Mouse (Mus musculus): ENCODE measurements at regions not wholly inside any gene's neighbourhood (a gene's known extent, or its start where the extent isn't known, plus 50 kb on each side); places are given as distances from the start of the nearest gene placed in this dataset.
A peak's percentile ranks its signal among the peaks of the same experiment; 100 is the strongest.

DNA sequence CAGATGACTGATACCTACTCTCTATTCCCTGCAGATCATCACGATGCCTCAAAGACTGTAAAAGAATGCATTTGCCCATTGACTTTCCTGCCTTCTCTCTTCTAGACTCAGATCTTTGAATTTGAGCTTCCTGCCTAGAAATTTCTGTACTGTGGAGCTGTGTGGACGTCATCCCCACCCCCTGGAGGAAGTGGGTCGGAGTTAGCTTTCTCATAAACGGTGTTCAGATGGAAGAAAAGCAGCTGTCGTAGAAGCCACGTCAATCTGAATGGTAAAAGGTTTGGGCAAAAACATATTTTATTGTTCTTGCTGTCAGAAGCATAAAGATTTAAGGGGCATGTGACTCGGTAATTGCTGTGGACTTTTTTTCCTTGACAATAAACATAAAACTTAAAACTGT is 154.6 kb upstream of the Mvb12b start:
- DNase-seq (ENCODE audit: low spot score in 2 of 2), result no peak

DNA sequence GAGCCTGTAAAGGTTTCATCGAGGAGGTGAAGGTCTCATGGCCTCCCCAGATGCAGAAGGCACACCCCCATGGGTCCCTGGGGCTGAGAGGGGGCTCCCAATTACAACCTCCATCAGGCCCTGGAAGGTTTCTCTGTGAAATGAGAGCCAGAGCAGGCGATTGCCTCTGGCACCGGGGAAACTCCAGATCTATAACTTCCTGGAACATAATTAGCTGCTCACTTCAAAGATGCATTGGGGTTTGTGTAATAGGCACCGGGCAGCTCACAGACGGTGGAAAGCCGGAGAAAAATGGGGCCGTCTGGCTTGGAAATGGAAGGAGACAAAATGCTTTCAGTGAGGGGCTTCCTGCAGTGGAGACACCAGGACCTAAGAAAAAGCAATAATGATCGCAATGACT is 151.2 kb upstream of the Mvb12b start:
- DNase-seq (ENCODE audit: low spot score in 2 of 2), result no peak

DNA sequence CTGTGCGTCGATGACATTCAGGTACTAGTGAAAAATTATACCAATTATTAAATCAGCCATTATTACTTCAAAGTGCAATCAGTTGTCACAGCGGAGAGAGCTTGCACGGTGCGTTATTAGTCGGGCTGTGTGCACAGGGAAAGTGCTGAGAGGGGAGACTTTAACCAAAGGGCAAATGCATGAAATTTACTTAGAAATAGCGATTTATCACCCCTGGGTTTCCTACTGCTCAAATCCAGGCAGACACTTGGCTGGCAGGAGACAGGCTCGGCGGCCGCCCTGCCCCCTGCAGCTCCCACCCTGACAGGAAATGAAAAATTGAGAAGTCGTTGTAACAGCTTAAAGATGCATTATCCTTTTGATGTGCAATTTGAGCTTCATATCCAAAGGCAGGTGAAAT is 145.5 kb upstream of the Mvb12b start:
- DNase-seq (ENCODE audit: low spot score in 2 of 2), result no peak

DNA sequence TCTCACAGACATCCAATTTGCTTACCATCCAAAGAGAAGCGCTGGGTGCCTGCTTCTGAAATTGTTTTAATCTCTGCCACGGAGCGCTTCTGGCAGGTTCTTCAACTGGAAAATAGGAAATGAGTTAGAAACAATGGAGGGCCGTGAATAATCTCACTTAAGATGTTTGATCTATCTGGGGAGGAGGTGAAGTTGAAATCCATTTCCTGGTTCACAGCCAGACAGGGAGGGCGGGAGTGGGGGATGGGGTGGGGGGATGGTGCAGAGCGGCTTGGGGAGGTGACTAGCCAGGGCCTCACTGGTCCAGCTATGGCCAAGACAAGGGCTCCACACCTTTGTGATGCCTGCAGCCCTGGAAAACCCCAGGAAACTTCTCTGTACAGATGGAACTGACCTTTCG is 143.7 kb upstream of the Mvb12b start:
- DNase-seq (ENCODE audit: low spot score in 2 of 2), result no peak

DNA sequence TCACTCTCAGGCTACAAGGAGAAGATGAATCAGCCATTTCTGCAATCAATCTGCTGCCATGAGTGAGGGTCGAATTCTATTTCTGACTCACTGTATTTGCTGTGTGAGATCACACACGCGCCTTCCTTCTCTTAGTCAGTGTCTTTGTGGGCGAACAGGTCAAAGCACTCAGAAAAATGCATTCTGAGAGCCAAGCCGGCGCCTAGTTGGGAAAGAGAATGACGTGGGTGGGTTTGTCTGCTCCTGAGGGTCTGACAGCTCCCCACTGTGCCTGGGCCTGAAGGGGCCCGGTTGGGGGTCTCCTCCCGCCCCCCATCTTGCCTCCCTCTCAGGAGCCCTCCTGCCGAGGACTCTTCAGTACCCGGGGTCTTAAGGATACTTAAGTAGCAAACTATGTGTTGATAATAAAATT is 143.3 kb upstream of the Mvb12b start:
- DNase-seq (ENCODE audit: low spot score in 2 of 2), result no peak

DNA sequence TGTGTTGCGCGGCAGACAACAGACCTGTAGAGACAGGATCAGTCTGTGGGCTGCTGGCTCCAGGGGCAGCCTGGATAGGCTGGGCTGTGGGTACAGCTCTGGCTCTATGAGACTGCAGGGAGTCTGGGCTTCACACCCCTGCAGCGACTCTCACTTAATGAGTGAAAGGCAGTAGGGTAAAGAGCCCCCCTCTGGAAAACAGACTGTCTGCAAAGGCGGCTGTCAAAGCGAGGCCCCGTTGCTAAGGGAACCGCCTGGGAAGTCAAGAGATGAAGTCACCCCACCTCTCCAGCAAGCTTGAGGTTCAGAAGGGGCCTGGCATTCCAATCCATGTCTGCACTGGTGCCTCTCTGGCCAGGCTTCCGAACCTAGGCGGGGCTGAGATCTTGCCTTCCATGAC is 139.7 kb upstream of the Mvb12b start:
- DNase-seq (ENCODE audit: low spot score in 2 of 2), result no peak

DNA sequence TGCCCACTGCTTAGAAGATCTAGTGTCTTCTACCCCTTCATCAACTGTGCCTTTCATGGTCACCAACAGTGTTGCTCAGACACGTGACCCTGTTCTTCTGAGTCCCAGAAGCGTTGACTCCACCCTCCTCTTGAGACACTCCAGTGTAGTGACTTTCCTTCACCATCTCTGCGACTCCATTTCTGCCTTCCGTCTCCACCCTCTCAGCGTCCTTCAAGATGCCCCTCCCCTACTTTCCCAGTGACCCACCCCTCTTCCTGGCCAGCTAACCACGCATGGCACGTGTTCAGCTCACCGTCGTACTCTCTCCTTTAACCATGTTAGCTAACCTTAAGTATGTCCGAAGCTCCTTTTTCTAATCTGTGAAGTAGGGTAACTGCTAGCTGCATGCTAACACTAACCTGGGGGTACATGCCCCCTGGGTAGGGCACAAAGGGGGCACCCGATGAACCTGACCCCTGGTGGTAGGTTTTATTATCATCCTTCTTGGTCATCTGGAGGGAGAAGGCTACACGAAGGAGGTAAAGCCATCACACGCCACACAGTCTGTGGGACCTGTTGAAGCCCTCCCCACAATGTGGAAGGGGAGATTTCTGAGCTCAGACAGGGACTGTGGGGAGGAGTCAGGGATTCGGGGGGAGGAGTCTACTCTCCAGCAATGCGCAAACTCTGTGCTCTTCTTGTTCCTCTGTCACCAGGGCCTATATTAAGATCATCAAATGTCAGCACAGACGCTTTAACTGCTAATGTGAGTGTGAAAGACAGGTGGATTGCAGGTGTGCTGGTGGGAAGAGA is 139.0 kb upstream of the Mvb12b start:
- no peak for DNase-seq (ENCODE audit: low spot score in 2 of 2)

DNA sequence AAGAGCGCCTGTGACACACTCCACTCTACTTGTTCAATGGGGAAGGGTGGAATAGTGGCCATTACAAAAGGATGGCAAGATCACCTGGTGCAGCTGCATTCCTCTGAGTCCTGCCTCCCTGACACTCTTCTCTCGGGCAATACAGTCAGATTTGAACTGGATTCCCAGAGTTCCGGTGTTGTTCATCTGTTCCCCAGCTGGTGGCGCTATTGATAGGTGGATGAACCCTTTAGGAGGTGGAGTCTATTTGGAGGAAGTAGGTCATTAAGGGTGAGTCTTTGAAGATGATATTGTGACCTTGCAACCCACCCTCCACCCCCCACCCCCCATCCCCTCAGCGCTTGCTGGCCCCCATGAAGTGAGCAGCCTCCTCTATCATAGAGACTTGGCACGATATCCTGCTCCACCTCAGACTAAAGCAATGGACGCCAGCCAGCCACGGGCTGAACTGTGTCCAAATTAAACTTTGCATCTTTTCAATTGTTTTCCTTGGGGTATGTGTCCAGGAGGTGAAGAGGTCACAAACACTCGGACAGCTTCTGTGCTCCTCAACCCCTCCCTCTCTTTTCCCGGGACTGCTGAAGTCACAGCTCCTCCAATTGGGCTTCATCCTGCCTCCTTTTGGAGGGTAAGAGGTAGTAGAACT is 138.1 kb upstream of the Mvb12b start:
- no peak for DNase-seq (ENCODE audit: low spot score in 2 of 2)

DNA sequence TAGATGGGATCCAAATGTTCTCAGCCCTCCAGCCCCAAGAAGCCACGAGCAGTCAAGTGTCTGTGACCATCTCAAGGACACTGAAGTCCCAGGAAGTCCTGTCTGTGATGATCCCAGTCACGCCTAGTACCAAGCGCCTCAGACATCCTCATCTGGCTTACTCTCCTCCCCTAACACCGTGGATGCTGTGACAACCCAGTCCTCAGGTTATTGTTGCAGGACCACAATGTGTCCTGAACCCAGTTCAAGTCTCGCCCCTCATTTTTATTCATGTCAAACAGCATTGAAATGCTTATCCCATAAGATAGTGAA is 129.4 kb upstream of the Mvb12b start:
- no peak for DNase-seq (ENCODE audit: low spot score in 2 of 2)

DNA sequence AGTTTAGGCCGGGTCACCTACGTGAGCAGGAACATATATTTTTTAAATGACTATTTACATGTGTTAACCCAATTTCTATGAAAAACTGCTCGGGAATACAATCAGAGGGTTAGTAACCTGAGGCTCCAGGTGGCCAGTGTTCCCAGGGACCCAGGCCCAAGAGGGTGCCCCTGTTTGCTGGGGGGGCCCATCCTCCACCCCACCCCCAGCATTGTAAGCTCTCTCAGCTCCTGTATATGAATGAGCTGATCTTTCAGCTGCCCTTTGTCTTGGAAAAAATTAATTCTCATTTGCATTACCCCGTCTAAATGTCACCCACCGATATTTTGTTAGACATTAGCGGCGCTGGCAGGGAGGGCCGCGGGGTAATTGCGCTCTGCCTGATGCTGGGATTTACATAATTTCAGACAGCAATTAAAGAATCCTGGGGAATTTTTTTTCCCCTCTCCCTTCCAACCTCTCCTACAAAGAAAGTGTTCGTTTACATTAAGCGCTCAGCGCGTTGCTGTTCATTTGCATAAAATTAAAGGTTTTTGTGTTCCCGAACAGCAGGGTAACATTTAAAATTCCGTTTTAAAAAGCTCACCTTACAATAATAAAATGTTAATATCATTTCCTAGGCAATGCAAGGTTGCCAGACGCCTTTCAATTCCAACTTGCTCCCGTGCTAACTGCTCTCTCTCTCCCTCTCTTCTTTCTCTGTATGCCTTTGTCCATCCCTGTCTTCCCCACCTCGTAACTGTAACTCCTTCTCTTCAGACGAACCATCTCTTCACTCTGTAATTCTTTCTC is 128.8 kb upstream of the Mvb12b start:
- DNase-seq (ENCODE audit: low spot score in 2 of 2), result no peak

DNA sequence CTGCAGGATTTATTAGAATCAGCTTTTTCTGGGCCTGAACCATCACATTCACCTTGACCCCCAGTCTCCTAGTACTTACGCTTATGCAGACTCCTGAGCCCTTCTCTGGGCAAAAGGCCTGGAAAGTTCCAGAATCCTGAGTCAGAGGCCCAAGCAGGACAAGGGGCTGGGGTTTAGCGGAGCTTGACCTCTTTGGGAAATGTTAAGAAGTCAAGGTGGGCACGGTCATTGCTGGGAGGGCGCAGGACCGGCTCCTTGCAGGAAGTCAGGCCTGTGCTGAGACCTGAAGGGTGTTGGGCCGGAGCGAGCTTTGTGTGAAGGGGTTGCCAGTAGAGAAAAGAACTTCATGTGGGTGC is 127.9 kb upstream of the Mvb12b start:
- no peak for DNase-seq (ENCODE audit: low spot score in 2 of 2)

DNA sequence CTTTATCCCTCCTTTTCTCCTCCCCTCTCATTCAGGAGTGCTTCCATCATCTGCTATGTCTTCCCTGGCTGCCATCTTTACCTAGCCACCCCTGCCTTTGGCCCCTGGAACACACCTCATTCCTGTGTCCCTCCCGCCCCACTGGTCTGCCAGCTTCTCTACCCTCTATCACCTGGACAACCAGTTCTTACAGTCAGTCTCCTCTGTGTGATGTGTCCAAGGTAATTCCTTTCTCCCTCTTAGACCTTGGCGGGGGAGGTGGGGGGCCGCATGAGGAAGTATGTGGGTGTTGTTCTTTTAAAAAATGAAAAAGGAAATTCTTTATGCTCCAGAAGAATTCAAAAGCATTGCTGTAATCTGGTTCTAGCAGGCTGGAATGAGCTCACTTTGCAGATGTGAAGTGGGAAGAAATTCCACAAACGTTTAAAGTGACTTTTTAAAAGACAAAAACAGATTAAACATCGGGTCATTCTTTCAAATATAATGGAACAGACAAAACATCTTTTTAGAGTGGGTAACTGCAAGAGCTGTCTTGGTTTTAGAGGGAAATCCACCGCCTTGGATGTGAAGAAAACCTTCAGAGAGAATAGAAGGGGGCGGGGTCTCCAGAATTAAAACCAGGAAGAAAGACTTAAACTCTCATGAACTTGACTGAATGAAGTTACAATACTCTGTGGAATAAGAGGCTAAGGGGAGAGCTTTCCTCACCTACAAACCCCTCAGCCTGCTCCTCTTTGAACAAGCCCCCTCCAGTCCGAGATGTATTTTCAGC is 127.3 kb upstream of the Mvb12b start:
- DNase-seq (ENCODE audit: low spot score in 2 of 2), result no peak

DNA sequence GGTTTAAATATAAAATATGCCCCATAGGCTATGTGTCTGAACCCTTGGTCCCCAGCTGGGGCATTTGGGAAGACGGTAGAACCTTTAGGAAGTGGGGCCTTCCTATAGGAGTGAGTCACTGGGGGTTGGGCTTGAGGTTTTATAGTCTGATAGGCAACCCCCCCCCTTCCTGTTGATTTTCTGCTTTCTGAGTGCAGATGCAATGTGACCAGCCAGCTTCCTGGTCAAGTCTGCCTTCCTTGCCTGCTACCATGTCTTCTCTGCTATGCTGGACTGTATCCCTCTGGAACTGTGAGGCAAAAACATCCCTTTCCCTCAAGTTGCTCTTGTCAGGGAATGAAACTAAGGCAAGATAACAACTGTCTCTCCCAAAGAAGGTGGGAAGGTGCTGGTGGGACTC is 122.4 kb upstream of the Mvb12b start:
- no peak for DNase-seq (ENCODE audit: low spot score in 2 of 2)

DNA sequence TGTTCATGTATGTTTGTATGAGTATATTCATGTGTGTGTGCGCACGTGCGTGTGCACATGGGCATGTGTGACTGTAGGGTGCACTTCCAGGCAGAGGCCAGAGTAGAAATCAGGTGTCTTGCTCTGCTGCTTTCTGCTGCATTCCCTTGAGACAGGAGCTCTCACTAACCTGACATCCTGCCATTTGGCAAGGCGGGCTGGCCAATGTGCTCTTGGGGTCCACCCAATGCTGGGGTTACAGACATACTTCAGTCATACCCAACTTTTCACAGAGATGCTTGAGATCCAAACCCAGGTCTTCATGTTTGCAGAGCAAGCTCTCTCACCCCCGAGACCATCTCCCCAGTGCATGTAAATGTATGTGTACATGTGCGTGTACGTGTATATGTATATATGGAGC is 120.2 kb upstream of the Mvb12b start:
- no peak for DNase-seq (ENCODE audit: low spot score in 2 of 2)

DNA sequence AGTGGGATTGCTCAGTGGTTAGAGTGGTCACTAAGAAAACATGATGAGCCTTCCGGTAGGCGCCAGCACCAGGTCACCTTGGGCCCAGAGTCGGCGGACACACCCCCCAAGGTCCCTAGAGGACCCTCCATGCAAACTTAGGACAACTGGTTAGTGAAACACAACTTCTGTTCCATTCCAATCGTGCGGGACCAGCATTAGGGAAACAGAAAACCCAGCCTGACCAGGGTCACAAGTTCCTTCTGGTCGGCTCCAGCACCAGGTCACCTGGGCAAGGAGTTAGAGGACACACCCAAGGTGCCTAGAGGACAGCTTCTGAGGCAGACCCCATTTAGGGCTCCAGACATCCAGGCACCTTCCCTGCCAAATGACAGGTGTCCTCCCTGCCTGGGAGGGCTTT is 109.4 kb upstream of the Mvb12b start:
- no peak for DNase-seq (ENCODE audit: low spot score in 2 of 2)

DNA sequence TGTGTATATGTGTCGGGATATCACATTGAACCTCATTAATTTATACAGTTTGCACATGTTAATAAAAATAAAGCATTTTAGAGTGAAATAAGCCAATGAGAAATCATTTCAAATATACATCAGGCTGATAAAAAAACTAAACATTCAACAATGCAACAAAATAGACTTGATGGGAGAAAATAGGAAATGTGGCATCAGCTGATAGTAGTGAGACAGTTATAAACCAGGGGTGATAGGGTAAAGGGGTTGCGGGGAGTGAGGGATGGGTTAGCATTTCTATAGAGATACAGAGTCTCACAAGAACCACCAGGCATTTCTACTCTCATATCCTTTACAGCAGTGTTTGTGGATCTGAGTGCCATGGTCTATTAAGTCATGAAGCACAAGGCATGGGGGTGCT is 108.6 kb upstream of the Mvb12b start:
- DNase-seq (ENCODE audit: low spot score in 2 of 2), result no peak

DNA sequence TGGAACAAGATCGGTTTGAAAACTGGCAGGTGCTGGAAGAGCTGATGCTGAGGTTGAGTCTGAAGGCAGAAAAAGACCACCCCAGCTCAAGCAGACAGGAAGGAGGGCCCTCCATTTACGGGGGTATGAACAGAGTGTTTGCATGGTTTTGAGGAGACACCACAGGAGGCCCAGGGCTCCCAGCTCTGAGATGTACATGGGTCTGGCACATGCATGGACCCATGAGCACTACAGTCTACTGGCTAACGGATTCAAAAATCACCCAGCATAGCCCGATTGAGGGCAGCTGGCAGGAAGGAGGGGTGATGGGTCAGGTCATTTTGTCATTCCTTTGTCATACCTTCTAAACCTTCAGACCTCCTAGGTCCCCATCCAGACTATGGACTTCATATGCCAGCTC is 103.6 kb upstream of the Mvb12b start:
- DNase-seq (ENCODE audit: low spot score in 2 of 2), result no peak

DNA sequence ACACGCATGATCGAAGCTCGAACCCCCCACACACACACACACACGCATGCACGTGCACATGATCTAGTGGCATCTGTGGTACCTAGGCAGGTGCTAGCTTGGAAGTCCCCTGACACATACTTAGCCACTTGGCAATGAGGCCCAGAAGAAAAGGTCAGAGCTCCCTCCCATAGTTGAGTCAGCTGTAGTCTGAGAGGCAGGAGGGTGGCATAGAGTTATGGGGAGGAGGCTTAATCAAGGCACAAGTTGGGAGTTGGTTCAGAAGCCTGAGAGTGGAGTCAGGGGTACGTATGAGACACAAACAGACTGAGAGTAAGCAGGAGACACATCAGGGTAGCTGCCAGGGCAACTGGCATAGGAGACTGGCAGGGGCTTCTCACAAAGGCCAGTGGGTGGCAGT is 103.0 kb upstream of the Mvb12b start:
- DNase-seq (ENCODE audit: low spot score in 2 of 2), result no peak

DNA sequence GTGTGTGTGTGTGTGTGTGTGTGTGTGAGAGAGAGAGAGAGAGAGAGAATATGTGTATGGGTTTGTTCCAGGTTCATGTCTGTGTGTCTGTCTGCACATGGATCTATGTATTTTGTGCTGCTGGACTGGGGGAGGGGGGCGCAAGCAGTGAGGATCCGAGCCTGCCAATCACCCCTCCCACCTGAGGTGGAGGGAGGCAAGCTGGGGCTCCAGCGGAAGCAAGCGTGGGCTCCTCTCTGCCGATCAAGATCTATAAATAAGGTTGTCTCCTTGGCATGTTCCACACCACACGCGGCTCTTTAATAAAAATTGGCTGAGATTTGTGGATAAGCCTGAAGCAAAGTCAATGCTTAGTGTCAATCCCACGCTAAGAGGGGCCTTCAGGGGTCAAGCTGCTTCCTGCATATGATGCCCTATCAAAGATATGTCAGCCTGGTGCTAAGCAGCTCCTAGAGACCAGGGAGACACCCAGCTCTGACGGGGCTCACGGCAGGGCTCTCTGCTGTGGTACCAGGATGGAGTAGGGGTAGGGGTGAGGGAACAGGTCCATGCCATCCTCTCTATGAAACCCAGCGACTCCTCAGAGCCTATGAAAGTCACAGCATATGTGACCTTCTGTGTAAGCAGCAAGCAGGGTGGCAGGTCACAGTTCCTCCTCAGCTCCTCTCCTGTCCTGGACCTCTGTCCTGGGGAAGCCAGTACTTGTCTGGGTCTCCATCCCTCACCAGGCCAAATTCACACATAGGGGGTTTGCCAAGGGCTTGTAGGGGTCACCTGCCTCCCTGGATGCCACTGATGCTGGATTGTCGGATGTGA is 102.0 kb upstream of the Mvb12b start:
- DNase-seq (ENCODE audit: low spot score in 2 of 2), result peak in 1 of 2 experiments; percentile 26

DNA sequence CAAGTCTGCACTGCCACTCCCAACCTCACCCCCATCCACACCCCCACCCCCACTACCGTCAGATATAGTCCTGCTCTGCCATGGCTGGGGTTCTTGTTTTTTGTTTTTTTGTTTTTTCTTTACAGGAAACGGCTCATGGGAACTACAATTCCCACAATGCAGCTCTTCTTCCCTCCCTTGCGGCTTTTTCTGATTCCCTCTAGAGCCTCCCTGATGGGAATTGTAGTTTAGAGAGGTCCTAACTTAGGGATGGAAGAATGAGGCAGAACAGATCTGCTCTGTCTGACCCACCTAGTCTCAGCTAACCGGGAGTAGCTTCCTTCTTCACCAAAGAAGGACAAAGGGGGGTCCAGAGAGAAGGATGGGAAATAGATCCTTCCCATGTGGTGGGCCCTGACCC is 98.7 kb upstream of the Mvb12b start:
- DNase-seq (ENCODE audit: low spot score in 2 of 2), result peak in 1 of 2 experiments; percentile 32

DNA sequence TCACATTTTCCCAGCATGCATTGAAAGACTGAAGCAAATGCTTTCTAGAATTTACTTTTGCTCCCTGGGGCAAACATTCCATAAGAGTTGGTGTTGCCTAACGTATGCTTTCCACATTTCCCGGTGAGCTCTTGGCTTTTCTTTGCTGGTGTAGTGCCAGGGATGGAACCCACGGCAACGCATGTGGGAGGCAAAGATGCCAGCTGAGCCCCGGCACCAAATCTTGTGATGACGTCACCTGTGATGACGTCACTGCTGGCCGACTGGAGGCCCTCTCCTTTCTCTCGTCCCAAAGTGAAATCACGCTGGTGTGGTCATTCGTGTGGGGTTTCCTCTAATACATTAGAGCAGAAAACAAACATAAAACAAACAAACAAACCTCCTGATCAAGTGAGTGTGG is 97.6 kb upstream of the Mvb12b start:
- no peak for DNase-seq (ENCODE audit: low spot score in 2 of 2)

Data from right cerebral cortex, postnatal 36 days (tissue).